Mouse (Mus musculus): ENCODE measurements at regions not wholly inside any gene's neighbourhood (a gene's known extent, or its start where the extent isn't known, plus 50 kb on each side); places are given as distances from the start of the nearest gene placed in this dataset.
"Not testable (repeated sequence)": the region's sequence is repeated elsewhere in the genome, so short reads cannot be mapped to it uniquely, and the experiment has no call there.

DNA sequence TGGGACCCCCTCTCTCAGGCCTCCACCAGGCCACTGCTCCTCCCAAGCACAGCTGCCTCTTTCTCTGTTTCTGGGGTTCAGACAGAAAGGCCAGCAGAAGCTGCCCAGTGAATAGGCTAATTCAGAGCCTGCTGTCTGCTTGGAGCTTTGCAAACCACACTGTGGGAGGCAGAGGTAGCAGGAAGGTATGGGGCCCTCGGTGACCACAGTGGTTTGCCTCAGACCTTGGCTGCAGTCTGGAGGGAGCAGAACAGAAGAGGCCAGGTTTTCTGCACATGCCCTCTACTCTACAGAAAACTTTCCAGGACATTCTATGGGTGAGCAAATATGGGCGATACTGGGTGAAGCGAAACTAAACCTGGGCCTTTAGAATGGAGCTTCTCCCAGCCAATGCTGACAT lies 59.4 kb downstream of the Rhob start:
- no peaks in the 10 kb centered on the region; the same call in 1 of the 2 replicates for H3K27me3 ChIP-seq (ENCODE audit: insufficient read depth, low read length)
- H3K36me3 ChIP-seq (ENCODE audit: insufficient read depth, low read length), result no peaks in the 10 kb centered on the region
- no peak overlapping the region for H3K4me2 ChIP-seq (ENCODE audit: low read depth, low read length, poor library complexity, severe bottlenecking)
- no peaks in the 10 kb centered on the region for H3K9me3 ChIP-seq (ENCODE audit: low read length)
- H3K27ac ChIP-seq (ENCODE audit: low read depth, low read length), result no peak overlapping the region
- no peak overlapping the region for H3K4me3 ChIP-seq (ENCODE audit: low read depth, low read length)
- no peak for TF ChIP-seq CTCF (IDR thresholded peaks at IDR 0.05)
- DNase-seq (ENCODE audit: low spot score), result no peak
- ATAC-seq (ENCODE audit: low FRiP score), result no peak
- no peaks in the 10 kb centered on the region for H3K4me1 ChIP-seq (ENCODE audit: insufficient read depth, low read length)
- no peak overlapping the region for H3K9ac ChIP-seq (replicated peaks; ENCODE audit: low read length, poor library complexity, severe bottlenecking)
- WGBS, result 92% methylated on average over 3 of the region's 3 CpGs

DNA sequence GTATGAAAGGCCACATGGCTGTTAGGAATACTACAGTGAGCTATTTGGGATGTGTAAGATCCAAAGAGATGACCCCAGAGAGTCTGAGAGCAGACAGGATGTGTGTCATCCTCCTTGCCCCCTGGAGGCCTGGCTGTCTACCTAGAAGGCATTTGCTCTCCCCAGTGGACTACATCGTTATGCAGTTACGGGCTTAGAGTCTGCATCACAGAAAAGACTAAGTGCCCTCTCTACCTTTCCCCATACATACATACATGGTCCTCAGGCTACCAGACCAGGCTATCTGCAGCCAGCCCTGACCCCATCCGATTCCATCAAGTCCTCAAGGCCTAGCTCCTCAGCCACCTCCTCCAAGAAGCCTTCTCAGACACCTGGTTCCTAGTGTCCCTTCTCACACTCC lies 59.9 kb downstream of the Rhob start:
- H3K9me3 ChIP-seq (ENCODE audit: low read length), result no peaks in the 10 kb centered on the region
- WGBS, result 85% methylated on average over 3 of the region's 3 CpGs
- no peaks in the 10 kb centered on the region for H3K36me3 ChIP-seq (ENCODE audit: insufficient read depth, low read length)
- H3K4me2 ChIP-seq (ENCODE audit: low read depth, low read length, poor library complexity, severe bottlenecking), result no peak overlapping the region
- DNase-seq (ENCODE audit: low spot score) (no peak), ATAC-seq (ENCODE audit: low FRiP score) (no peak)
- no peak overlapping the region for H3K27ac ChIP-seq (ENCODE audit: low read depth, low read length)
- no peak overlapping the region for H3K4me3 ChIP-seq (ENCODE audit: low read depth, low read length)
- H3K4me1 ChIP-seq (ENCODE audit: insufficient read depth, low read length), result no peaks in the 10 kb centered on the region
- TF ChIP-seq CTCF (IDR thresholded peaks at IDR 0.05), result no peak
- H3K27me3 ChIP-seq (ENCODE audit: insufficient read depth, low read length), result no peaks in the 10 kb centered on the region; the same call in 1 of the 2 replicates
- H3K9ac ChIP-seq (replicated peaks; ENCODE audit: low read length, poor library complexity, severe bottlenecking), result no peak overlapping the region

DNA sequence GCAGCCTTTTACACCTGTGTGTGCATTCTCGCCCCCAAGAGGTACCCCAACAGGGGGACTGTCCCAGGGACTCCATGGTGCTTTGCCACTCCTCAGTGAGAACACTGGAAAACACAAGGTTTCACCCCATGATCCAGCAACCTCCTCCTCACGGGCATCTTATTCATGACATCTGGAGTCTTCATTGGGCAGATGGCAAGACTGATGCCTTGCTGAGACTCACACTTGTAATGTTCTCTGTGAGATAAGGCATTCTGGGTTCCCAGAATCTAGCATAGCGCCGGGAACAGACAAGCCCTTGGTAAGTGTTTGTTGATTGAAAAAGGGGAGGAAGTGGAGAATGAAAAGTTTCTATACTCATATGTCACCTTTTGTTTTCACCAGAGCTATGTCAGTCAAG lies 60.3 kb downstream of the Rhob start:
- no peak for TF ChIP-seq CTCF (IDR thresholded peaks at IDR 0.05)
- WGBS, result 82% methylated on average over 4 of the region's 4 CpGs
- H3K4me3 ChIP-seq (ENCODE audit: low read depth, low read length), result no peak overlapping the region

DNA sequence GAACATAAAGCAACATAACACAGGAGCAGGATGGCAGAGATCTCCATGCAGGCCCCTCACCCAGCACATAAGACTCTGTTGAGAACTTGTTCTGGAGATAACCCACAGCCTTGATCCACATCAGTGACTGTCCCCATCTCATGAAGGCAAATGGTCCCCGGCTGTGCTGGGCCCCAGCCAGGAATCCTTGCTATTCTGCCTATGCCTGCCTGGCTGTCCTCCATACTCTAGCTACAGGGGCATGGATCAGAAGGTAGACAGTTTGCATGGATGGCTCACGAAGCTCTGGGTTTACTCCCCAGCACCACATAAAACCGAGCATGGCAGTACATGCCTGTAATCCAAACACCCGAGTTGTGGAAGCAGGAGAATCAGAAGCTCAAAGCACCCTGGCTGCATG lies 61.2 kb downstream of the Rhob start:
- TF ChIP-seq CTCF (IDR thresholded peaks at IDR 0.05), result no peak
- Histone ChIP-seq H3K4me1 (ENCODE audit: insufficient read depth, low read length) (no peaks in the 10 kb centered on the region), H3K4me3 (ENCODE audit: low read depth, low read length) (no peak overlapping the region), H3K27ac (ENCODE audit: low read depth, low read length) (no peak overlapping the region), H3K4me2 (ENCODE audit: low read depth, low read length, poor library complexity, severe bottlenecking) (no peak overlapping the region), H3K9ac (replicated peaks; ENCODE audit: low read length, poor library complexity, severe bottlenecking) (no peak overlapping the region), H3K27me3 (ENCODE audit: insufficient read depth, low read length) (no peaks in the 10 kb centered on the region; the same call in 1 of the 2 replicates), H3K36me3 (ENCODE audit: insufficient read depth, low read length) (no peaks in the 10 kb centered on the region), H3K9me3 (ENCODE audit: low read length) (no peaks in the 10 kb centered on the region)
- DNase-seq (ENCODE audit: low spot score), result no peak
- ATAC-seq (ENCODE audit: low FRiP score), result no peak
- WGBS, result 77% methylated on average over 4 of the region's 4 CpGs

More for the DNA sequence above, 60.3 kb downstream of the Rhob start:
- Histone ChIP-seq H3K27ac (ENCODE audit: low read depth, low read length) (no peak overlapping the region), H3K27me3 (ENCODE audit: insufficient read depth, low read length) (no peaks in the 10 kb centered on the region; the same call in 1 of the 2 replicates), H3K4me1 (ENCODE audit: insufficient read depth, low read length) (no peaks in the 10 kb centered on the region), H3K9ac (replicated peaks; ENCODE audit: low read length, poor library complexity, severe bottlenecking) (no peak overlapping the region), H3K36me3 (ENCODE audit: insufficient read depth, low read length) (no peaks in the 10 kb centered on the region), H3K9me3 (ENCODE audit: low read length) (no peaks in the 10 kb centered on the region), H3K4me2 (ENCODE audit: low read depth, low read length, poor library complexity, severe bottlenecking) (no peak overlapping the region)
- no peak for DNase-seq (ENCODE audit: low spot score)
- ATAC-seq (ENCODE audit: low FRiP score), result no peak

DNA sequence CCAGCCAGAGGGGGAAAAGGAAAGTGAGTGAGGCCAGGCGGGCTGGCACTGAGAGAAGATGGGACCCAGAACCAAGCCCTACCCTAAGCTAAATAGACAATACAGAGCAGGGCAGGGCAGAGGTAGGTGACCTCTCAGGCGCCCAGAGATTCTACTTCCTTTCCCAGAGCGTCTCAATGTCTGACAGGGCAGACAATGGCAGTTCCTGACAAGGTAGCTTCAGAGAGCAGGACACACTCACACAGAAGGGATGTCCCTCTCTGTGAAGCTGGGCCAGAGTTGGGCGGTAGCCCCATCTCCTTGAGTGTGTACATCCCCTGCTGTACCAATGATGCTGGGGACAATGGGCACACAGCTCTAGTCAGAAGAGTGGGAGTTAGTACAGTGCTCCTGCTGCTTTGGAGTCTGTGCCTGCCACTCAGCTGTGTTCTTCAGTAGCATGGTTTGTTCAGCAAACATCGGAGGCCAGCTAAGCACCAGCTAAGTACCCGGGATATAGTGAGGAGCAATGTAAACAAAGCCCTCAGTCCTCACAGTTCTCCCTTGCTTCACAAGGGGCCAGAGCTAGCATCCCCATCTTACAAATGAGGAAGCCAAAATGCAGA lies 62.7 kb downstream of the Rhob start:
- no peaks in the 10 kb centered on the region for H3K4me1 ChIP-seq (ENCODE audit: insufficient read depth, low read length)
- no peak overlapping the region for H3K4me2 ChIP-seq (ENCODE audit: low read depth, low read length, poor library complexity, severe bottlenecking)
- no peaks in the 10 kb centered on the region for H3K27me3 ChIP-seq (ENCODE audit: insufficient read depth, low read length)
- 67% methylated on average over 6 of the region's 6 CpGs for WGBS
- H3K4me3 ChIP-seq (ENCODE audit: low read depth, low read length), result no peak overlapping the region
- no peak for TF ChIP-seq CTCF (IDR thresholded peaks at IDR 0.05)
- H3K9ac ChIP-seq (replicated peaks; ENCODE audit: low read length, poor library complexity, severe bottlenecking), result no peak overlapping the region
- H3K36me3 ChIP-seq (ENCODE audit: insufficient read depth, low read length), result no peaks in the 10 kb centered on the region
- no peak for DNase-seq (ENCODE audit: low spot score)
- H3K9me3 ChIP-seq (ENCODE audit: low read length), result no peaks in the 10 kb centered on the region
- no peak for ATAC-seq (ENCODE audit: low FRiP score)
- no peak overlapping the region for H3K27ac ChIP-seq (ENCODE audit: low read depth, low read length)

DNA sequence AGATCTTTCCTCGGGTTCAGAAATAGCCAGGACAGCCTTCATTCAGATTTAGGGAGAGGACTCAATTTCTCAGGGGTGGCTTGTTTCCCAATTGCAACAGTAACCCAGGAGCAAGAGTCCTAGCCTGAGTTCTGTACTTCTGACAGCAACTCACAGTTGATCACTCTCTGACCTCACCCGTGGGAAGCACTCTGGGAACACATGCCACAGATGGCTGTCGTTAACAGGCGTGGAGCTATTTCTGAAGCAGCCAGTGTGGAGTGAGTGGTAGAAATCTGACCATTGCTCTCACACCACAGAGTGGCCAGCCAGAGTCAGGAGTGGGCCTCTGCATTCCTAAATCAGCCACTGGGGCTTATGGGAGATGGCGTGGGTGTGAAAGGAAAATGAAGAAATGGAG lies 63.3 kb downstream of the Rhob start:
- H3K27ac ChIP-seq (ENCODE audit: low read depth, low read length), result no peak overlapping the region
- H3K27me3 ChIP-seq (ENCODE audit: insufficient read depth, low read length), result no peaks in the 10 kb centered on the region
- TF ChIP-seq CTCF (IDR thresholded peaks at IDR 0.05), result no peak
- no peaks in the 10 kb centered on the region for H3K9me3 ChIP-seq (ENCODE audit: low read length)
- DNase-seq (ENCODE audit: low spot score) (no peak), ATAC-seq (ENCODE audit: low FRiP score) (no peak)
- no peak overlapping the region for H3K9ac ChIP-seq (replicated peaks; ENCODE audit: low read length, poor library complexity, severe bottlenecking)
- H3K4me3 ChIP-seq (ENCODE audit: low read depth, low read length), result no peak overlapping the region
- H3K4me2 ChIP-seq (ENCODE audit: low read depth, low read length, poor library complexity, severe bottlenecking), result no peak overlapping the region
- 64% methylated on average over 5 of the region's 5 CpGs for WGBS
- no peaks in the 10 kb centered on the region for H3K36me3 ChIP-seq (ENCODE audit: insufficient read depth, low read length)
- no peaks in the 10 kb centered on the region for H3K4me1 ChIP-seq (ENCODE audit: insufficient read depth, low read length)

DNA sequence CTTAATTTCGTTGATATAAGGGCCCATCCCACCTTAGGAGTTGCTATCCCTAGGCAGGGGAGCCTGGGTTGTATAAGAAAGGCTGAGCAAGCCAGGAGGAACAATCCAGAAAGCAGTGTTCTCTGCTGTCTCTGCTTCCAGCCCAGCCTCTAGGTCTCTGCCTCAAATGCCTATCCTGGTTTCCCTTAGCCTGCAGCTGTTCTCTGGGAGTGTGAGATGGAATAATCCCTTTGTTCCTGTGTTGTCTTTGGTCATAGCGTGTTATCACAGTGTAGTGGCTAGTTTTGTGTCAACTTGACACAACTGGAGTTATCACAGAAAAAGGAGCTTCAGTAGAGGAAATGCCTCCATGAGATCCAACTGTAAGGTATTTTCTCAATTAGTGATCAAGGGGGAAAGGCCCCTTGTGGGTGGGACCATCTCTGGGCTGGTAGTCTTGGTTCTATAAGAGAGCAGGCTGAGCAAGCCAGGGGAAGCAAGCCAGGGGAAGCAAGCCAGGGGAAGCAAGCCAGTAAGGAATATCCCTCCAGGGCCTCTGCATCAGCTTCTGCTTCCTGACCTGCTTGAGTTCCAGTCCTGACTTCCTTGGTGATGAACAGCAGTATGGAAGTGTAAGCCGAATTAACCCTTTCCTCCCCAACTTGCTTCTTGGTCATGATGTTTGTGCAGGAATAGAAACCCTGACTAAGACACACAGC lies 64.0 kb downstream of the Rhob start:
- H3K4me2 ChIP-seq (ENCODE audit: low read depth, low read length, poor library complexity, severe bottlenecking); H3K27ac ChIP-seq (ENCODE audit: low read depth, low read length); H3K9me3 ChIP-seq (ENCODE audit: low read length); H3K4me3 ChIP-seq (ENCODE audit: low read depth, low read length); H3K9ac ChIP-seq (replicated peaks; ENCODE audit: low read length, poor library complexity, severe bottlenecking); H3K4me1 ChIP-seq (ENCODE audit: insufficient read depth, low read length); DNase-seq (ENCODE audit: low spot score); H3K27me3 ChIP-seq (ENCODE audit: insufficient read depth, low read length); H3K36me3 ChIP-seq (ENCODE audit: insufficient read depth, low read length); ATAC-seq (ENCODE audit: low FRiP score): not testable (repeated sequence)
- 77% methylated on average over 3 of the region's 3 CpGs for WGBS
